Mouse (Mus musculus) cerebellum, postnatal 36 days (tissue): ENCODE results near the gene Gm34653.
A peak's percentile ranks its signal among the peaks of the same experiment; 100 is the strongest.
"Not testable (repeated sequence)": the region's sequence is repeated elsewhere in the genome, so short reads cannot be mapped to it uniquely, and the experiment has no call there.

Experiments
- DNase-seq, 2 experiments: peaks; one replicate each; pipeline ENCODE4 v3.0.0; 2021 to 2022; ENCODE audit warnings: mixed read lengths in 2 of 2

The Gm34653 gene

DNA sequence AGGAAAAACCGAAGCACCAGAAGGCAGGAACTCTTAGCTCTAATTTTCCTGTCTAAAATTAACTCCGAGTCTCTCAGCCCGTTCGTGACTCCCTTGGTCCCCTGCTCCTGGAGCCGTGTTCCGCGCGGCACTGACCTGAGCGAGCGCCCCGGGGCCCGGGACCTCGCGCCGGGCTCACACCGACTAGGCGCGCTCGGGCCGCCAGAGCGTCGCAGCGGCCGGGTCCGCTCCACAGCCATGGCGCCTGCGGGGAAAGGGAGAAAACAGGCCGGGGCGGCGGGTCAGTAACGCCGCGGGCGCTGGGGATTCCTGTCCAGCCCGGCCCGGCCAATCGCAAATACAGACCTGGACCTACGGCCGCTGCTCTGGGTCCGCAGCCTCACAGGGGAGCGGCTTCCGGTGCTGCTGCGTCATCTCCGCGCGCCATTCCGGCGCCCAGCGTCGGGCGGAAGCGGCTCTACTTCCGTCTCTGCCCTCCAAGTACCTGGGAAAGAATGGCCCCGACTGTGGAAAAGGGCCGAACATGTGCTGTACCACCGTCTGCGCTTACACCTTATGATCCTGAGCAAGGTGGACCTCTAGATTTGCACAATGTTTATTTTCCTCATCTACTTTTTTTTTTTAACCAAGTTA lies 6.9 kb upstream of the Gm34653 start, which contains the start of gene Fbxw2:
Gene Fbxw2 (minus strand): TSS at position 485 of the 633 bp plus-strand sequence.
- DNase-seq = peak; percentile 93 to 95

DNA sequence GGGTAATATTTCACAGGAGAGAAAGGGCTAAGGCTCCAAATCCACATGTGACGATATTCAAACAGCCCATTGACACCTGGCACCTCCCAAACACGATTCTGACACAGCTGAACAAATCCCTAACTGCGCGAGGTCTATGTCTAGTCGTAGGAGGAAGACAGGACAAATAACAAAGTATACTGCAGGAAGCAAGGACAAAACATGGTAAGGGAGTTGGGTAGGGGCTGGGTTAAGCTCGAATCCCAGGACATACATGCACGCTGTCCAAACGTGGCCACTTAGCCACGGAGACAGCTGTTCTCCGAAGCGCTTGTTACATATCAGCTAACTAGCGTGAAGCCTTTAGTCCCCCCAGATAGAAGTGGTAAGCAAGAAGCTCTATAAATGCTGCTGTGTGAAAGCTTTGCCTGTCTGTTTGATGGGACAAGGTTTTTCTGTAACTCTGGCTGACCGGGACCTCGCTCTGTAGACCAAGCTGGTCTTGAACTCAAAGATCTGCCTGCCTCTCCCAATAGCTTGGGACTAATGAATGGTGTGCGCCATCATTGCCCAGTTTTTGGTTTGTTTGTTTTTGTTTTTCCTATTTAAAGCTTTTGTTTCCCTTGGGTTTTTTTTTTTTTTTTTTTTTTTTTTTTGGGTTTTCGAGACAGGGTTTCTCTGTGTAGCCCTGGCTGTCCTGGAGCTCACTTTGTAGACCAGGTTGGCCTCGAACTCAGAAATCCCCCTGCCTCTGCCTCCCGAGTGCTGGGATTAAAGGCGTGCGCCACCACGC lies 6.2 kb upstream of the Gm34653 start:
- no peak for DNase-seq

- DNase-seq = no peak
These were observed 5.2 kb upstream of the Gm34653 start for GRCm38 (mm10) chr2:34827591-34827990.

DNA sequence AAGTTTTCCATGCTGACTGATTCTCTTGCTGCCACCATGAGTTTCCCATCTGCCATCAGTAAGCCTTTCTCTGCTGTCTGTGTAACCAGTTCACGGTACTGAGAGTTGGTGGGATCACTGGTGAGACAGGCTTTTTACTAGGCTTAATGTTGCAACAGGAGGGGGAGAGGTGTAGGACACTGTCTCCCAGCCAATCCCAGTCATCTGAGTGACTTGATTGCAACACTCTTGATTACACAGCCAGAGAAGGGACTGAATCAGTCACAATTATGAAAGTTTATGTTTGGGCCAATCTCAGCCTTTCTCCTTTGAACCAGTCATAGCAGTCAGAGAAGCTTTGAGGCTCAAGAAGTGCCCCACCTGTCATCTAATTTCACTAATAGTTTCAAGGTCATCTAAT lies 4.8 kb upstream of the Gm34653 start:
- DNase-seq = no peak

GRCm38 (mm10) chr2:34830066-34830465 lies 2.7 kb upstream of the Gm34653 start:
- not testable (repeated sequence) for DNase-seq

- no peak for DNase-seq
These were observed 817 bp downstream of the Gm34653 start for GRCm38 (mm10) chr2:34833624-34834023.

- no peak for DNase-seq
These were observed 2.9 kb downstream of the Gm34653 start for GRCm38 (mm10) chr2:34835669-34836068.

DNA sequence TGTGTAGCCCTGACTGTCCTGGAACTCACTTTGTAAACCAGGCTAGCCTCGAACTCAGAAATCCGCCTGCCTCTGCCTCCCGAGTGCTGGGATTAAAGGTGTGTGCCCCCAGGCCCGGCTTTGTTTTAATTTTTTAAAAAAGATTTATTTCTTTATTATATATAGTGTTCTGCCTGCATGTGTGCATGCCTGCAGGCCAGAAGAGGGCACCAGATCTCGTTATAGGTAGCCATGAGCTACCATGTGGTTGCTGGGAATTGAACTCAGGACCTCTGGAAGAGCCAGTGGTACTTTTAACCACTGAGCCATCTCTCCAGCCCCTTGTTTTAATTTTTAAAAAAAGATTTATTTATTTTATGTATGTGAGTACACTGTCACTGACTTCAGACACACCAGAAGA lies 7.3 kb downstream of the Gm34653 start:
- DNase-seq = not testable (repeated sequence)

GRCm38 (mm10) chr2:34841706-34842105 lies 8.9 kb downstream of the Gm34653 start:
- DNase-seq = no peak

DNA sequence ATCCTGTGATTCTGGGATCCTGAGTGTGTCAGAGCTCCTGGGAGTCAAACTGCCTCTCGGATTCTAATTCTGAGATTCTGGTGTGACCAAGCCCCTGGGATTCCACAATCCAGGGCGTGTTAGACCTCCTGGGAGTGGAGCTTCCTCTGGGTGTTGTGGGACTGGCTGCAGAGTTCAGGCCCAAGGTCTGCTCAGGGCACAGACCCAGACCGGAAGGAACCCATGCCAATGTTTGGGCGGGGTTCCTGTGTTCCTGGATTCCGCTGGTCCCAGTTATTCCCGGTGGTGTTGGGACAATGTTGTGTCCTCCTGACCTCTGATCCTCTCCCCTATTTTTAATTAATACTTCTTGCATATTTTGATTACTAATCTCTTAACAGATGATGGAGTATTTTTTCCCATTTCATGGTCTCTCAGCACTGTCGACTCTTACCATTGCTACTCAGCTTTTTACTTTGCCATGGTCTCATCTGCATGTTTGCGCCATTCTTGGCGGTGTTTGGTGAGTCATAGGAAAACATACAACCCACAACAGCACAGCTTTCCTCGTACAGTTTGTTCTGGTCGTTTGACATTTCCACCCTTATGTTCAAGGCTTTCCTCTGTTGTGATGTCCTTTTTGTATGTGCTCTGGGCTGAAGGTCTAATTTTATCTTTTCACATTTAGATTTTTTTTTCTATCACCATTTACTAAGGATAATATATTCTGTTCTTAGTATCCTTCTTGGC lies 10.6 kb downstream of the Gm34653 start:
- DNase-seq = no peak

DNA sequence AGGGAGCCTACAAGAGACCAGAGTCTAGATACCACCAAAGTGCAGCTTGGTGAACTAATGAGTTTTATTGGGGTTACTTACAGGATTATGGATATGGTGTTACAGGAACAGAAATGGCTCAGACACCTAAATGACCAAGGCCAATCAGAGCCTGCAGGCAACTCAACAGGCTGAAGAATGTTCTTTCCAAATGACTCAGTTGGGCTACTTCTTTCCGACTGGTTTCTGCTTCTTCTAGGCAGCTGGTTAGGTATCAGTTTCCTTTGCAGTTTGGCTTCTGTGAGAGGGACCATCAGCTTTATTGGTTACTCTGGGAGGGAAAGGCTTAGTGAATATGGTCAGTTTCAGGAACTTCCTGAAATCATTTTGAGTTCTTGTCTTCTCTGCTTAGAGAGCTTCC lies 14.9 kb downstream of the Gm34653 start:
- no peak for DNase-seq

DNA sequence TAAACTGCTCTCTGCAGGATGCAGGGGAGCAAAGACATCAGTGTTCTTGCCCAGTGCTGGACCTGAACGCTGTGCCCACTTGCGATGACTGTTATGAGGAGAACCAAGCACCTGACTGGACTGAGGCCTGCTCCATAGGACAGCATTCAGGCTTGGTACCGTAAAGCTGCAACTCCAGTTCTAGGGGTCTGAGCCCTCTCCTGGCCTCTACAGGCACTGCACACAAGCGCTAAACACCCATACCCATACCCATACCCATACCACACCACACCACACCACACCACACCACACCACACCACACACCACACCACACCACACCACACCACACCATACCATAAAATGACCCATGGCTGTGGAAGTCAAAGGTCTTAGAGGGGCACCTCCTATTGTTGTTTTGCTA lies 22.5 kb downstream of the Gm34653 start:
- no peak for DNase-seq

- DNase-seq = no peak
These were observed 24.9 kb downstream of the Gm34653 start for GRCm38 (mm10) chr2:34857728-34858127.

DNA sequence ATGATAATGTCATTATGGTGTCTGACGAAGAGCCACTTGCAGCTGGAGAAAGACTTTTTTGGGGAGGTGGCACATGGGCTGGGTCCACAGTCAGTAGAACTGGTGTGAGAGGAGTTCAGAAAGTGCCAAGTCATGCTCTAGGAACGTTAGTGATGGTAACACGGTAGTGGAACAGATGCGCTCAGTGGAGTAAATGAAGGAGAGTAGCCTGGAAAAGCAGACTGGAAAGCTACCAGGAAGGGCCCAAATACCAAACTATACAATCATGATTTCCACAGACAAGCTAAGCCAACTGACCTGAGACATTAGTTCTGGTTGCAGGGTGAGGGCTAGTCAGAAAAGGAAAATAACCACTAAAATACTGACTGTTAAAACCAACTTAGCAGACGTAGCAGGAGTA lies 36.9 kb downstream of the Gm34653 start:
- DNase-seq = no peak

DNA sequence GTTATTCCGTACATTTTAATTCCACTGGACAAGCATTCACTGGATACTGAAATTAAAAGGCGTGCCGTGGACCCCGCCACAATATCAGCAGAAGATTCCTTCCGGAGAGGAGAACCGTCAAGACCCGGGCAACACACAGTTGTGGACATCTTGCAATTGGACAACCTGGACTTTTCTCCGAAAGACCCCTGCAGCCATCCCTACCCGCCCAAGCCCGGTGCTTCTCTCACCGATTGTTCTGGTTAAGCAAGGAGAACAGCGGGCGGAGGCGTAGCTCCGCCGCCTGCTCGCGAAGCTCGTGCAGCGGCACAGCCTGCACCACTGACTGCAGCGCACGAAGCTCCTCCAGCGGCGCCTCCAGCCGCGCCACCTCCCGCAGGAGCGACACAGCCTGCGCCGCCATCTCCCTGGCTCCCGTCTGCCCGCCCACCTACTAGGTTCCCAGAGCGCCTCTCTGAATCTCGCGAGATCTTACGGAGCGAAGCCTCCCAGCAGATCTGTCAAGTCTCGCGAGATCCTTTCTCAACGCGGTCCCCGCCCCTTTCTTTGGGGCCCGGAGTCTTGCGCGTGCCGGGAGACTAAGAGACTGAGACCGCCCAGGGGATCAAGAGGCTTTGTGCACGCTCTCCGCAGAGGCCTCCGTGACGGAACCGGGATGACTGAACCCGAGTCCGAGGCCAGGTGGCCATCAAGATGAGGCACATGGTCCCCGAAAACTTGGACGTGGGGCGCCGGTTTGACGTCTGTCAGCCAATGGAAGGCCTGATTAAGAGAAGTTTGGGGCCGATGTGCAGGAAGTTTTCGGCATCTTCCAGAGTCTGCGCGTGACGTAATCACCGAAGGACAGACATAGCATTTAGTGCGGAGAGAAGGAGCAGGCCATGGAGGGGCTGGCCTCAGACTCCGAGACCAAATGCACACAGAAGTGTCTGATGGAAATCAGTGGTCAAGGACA lies 38.0 kb downstream of the Gm34653 start:
- DNase-seq = peak; percentile 89 to 90

DNA sequence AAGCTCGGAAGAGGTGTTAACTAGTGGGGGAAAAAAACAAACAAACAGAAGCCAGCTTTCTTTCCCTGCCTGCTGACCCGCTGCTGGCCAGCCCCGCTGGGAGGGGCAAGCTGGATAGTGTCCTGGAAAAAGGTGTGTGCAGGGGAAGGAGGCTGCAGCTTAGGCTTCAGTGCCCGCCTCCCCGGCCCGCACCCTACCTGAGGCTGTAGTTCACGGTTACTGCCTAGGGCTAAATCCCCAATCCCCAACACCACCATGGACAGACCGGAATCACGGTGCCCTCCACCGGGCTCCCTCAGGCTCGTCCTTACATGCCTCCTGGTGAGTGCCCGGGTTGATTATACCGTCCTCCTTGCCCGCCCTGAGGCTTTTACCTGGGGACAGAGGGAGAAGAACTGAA lies 41.5 kb downstream of the Gm34653 start, which contains the start of gene Cutal:
Gene Cutal (plus strand): TSS at position 126 of the 400 bp plus-strand sequence.
- no peak for DNase-seq

- no peak for DNase-seq
These were observed 42.1 kb downstream of the Gm34653 start, which contains the start of gene Psmd5 for GRCm38 (mm10) chr2:34874816-34875345. Gene Psmd5, minus strand, starts transcription at chr2:34874968.

- no peak for DNase-seq
These were observed 47.2 kb downstream of the Gm34653 start for GRCm38 (mm10) chr2:34880054-34880453.

GRCm38 (mm10) chr2:34882757-34883156 lies 50.0 kb downstream of the Gm34653 start:
- DNase-seq = no peak

DNA sequence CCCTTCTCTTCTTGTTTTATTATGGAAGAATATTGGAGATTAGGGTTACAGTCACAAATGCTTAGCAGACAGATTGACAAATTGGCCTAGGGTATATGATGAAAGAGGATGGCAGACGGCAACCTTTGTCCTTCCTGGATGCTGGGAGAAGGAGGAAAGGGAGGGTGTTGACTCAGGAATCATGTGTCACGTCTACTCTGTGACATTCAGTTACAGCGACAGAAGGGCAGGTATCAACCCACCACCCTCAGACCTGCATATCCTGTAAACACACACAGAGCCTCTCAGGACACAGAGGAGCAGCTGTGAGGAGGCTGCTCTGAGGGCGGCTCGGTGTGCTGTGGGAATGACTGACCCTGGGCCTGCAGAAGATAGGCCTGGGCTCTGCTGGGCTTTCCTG lies 50.4 kb downstream of the Gm34653 start:
- no peak for DNase-seq

DNA sequence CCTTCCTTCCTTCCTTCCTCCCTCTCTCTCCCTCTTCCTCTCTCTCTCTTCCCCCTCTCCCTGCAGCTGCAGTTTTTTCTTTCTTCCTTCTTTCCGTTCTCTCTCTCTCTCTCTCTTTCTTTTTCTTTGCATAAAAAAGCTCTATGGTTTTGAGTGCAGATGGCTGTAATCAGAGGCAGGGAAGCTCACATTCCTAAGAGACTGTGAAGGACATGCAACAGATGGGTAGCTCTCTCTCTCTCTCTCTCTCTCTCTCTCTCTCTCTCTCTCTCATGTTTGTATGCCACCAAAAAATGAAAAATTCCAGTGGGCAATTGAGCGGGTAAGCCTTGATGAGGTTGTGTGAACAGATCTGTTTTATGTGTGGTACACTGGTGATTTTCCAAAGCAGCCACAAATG lies 51.4 kb downstream of the Gm34653 start:
- DNase-seq = no peak
